Mouse (Mus musculus) MEL (cell line): Measurements from ENCODE around the gene Srgap1.

Experiments used
- CHD2 ChIP-seq: IDR thresholded peaks from 2 replicates; pipeline ENCODE4 v1.6.1; 2011; ENCODE audit warnings: low read length, improper control_type of control experiment
- CTCF ChIP-seq, 3 experiments: IDR thresholded peaks in 2 of 3; conservative IDR thresholded peaks in 1 of 3; 2 replicates each; pipeline ENCODE4 v1.5.1; 2011 to 2012; ENCODE audit warnings: low read length in 3 of 3, low read depth in 2 of 3, mild to moderate bottlenecking in 2 of 3, improper control_type of control experiment in 1 of 3, inconsistent platforms in 1 of 3, mixed read lengths in 1 of 3, moderate library complexity in 1 of 3; ENCODE audit not compliant: control insufficient read depth in 1 of 3, insufficient read depth in 1 of 3, poor library complexity in 1 of 3, severe bottlenecking in 1 of 3
- ELF1 ChIP-seq: IDR thresholded peaks from 2 replicates; pipeline ENCODE4 v1.6.1; 2014; ENCODE audit warnings: low read depth, mild to moderate bottlenecking, inconsistent platforms, low read length, improper control_type of control experiment, moderate library complexity
- EP300 ChIP-seq, 2 experiments: IDR thresholded peaks; 2 replicates each; pipeline ENCODE4 v1.6.1; 2011; ENCODE audit warnings: improper control_type of control experiment in 2 of 2, low read length in 2 of 2, low read depth in 1 of 2, mild to moderate bottlenecking in 1 of 2
- GABPA ChIP-seq: IDR thresholded peaks from 2 replicates; pipeline ENCODE4 v1.6.1; 2012; ENCODE audit warnings: low read depth, mild to moderate bottlenecking, inconsistent platforms, low read length, improper control_type of control experiment, moderate library complexity
- GATA1 ChIP-seq: IDR thresholded peaks from 2 replicates; pipeline ENCODE4 v1.6.1; 2011; ENCODE audit warnings: low read depth, low read length, improper control_type of control experiment
- KAT2A ChIP-seq: conservative IDR thresholded peaks from 2 replicates; pipeline ENCODE4 v1.6.1; 2012; ENCODE audit warnings: low read depth, low read length, improper control_type of control experiment, inconsistent platforms
- POLR2A ChIP-seq, 2 experiments: IDR thresholded peaks; 2 replicates each; pipeline ENCODE4 v1.6.1; 2011 to 2012; ENCODE audit warnings: low read length in 2 of 2, mild to moderate bottlenecking in 2 of 2, control low read depth in 1 of 2, improper control_type of control experiment in 1 of 2, low read depth in 1 of 2, moderate library complexity in 1 of 2; ENCODE audit not compliant: control insufficient read depth in 1 of 2, insufficient read depth in 1 of 2, poor library complexity in 1 of 2
- TAL1 ChIP-seq: IDR thresholded peaks from 2 replicates; pipeline ENCODE4 v1.6.1; 2012; ENCODE audit warnings: mild to moderate bottlenecking, inconsistent platforms, low read length, moderate library complexity, mixed read lengths
- TBP ChIP-seq: IDR thresholded peaks from 2 replicates; pipeline ENCODE4 v1.8.0; 2011; ENCODE audit warnings: low read depth, low read length, improper control_type of control experiment
- UBTF ChIP-seq: IDR thresholded peaks from 2 replicates; pipeline ENCODE4 v1.6.1; 2012; ENCODE audit warnings: low read depth, mild to moderate bottlenecking, inconsistent platforms, low read length, improper control_type of control experiment, moderate library complexity, borderline replicate concordance; ENCODE audit not compliant: insufficient read depth
- ZC3H11A ChIP-seq: IDR thresholded peaks from 2 replicates; pipeline ENCODE4 v1.6.1; 2012; ENCODE audit warnings: low read depth, mild to moderate bottlenecking, inconsistent platforms, low read length, improper control_type of control experiment
- ZMIZ1 ChIP-seq: IDR thresholded peaks from 2 replicates; pipeline ENCODE4 v1.6.1; 2012; ENCODE audit warnings: low read depth, mild to moderate bottlenecking, inconsistent platforms, low read length, improper control_type of control experiment, moderate library complexity

DNA sequence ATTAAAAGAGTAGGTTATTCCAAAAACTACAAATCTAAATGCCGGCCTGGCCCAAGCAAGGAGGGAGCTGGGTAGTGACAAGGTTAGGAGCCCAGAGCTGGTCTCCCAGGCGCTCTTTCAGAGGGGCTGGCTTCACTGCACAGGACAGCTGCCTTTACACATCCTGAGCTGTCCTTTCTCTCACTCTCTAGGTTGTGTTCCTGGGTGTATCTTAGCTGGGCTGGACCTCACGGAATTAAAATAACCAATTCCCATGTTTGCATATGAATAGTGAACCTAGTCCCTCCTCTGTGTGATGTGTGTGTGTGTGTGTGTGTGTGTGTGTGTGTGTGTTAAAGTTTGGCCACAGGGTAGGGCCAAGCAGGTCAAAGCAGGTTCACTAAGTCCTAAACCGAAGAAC, 2.2 kb downstream of the Srgap1 start:
- TF ChIP-seq GATA1 = no peak
- no peak for TF ChIP-seq CTCF (IDR thresholded peaks at IDR 0.05 in 2 of 3, conservative IDR thresholded peaks at IDR 0.05 in 1 of 3; ENCODE audit: control insufficient read depth in 1 of 3, insufficient read depth in 1 of 3, low read depth in 2 of 3, low read length in 3 of 3, poor library complexity in 1 of 3, severe bottlenecking in 1 of 3)
- TF ChIP-seq ZC3H11A = no peak
- TF ChIP-seq CHD2 = no peak
- no peak for TF ChIP-seq GABPA
- no peak for TF ChIP-seq ZMIZ1
- no peak for TF ChIP-seq TAL1
- no peak for TF ChIP-seq POLR2A (IDR thresholded peaks at IDR 0.05; ENCODE audit: control insufficient read depth in 1 of 2, insufficient read depth in 1 of 2, low read depth in 1 of 2, low read length in 2 of 2, poor library complexity in 1 of 2)
- no peak for TF ChIP-seq KAT2A
- no peak for TF ChIP-seq EP300 (IDR thresholded peaks at IDR 0.05; ENCODE audit: low read depth in 1 of 2, low read length in 2 of 2)
- TF ChIP-seq UBTF = no peak
- no peak for TF ChIP-seq ELF1
- TF ChIP-seq TBP = no peak
